Mouse (Mus musculus) forebrain, embryonic 13.5 days (tissue): ENCODE data around the gene Rpl27. TPM values are rescaled to one million over a fixed set of nuclear protein-coding genes. Genes with fewer than 3 reads are reported as not detected.
"Not testable (repeated sequence)": the region's sequence is repeated elsewhere in the genome, so short reads cannot be mapped to it uniquely, and the experiment has no call there.

Source experiments
- ATAC-seq: fragments of 200-750 bp; cut with Nextera tagmentation; 2 replicates; pipeline ENCODE4 v1.8.0; 2017
- H3K27ac ChIP-seq: fragments of 300-500 bp; sonication (generic); 2 replicates; pipeline ENCODE4 v1.5.1; 2015; ENCODE audit warnings: inconsistent platforms, mild to moderate bottlenecking, moderate library complexity
- H3K27me3 ChIP-seq: fragments of 300-500 bp; sonication (generic); 2 replicates; pipeline ENCODE4 v1.6.1; 2015; ENCODE audit warnings: mild to moderate bottlenecking, inconsistent platforms
- H3K36me3 ChIP-seq: fragments of 300-500 bp; sonication (generic); 2 replicates; pipeline ENCODE4 v1.6.1; 2015; ENCODE audit warnings: mild to moderate bottlenecking, inconsistent platforms; ENCODE audit not compliant: poor library complexity, severe bottlenecking
- H3K4me1 ChIP-seq: fragments of 300-500 bp; sonication (generic); 2 replicates; pipeline ENCODE4 v1.6.1; 2015; ENCODE audit warnings: inconsistent platforms
- H3K4me2 ChIP-seq: fragments of 300-500 bp; sonication (generic); 2 replicates; pipeline ENCODE4 v1.6.1; 2015; ENCODE audit warnings: inconsistent platforms, mild to moderate bottlenecking, moderate library complexity
- H3K4me3 ChIP-seq: fragments of 300-500 bp; sonication (generic); 2 replicates; pipeline ENCODE4 v1.5.1; 2015; ENCODE audit warnings: mild to moderate bottlenecking, inconsistent platforms
- H3K9ac ChIP-seq: fragments of 300-500 bp; sonication (generic); 2 replicates; pipeline ENCODE4 v1.6.1; 2015; ENCODE audit warnings: mild to moderate bottlenecking, inconsistent platforms
- H3K9me3 ChIP-seq: fragments of 300-500 bp; sonication (generic); replicated peaks from 2 replicates; pipeline ENCODE4 v1.6.1; 2016; ENCODE audit warnings: inconsistent platforms
- WGBS: fragments of 180-500 bp; shearing (Covaris S2); methylation state at CpG from one replicate; pipeline ENCODE4 v1.1.7; 2015; 5-methylcytosine and 5-hydroxymethylcytosine counted together
- polyA plus RNA-seq: library from polyadenylated mRNA; unstranded; fragments of >200 nt; fragmentation: Nextera tagmentation; extraction: Ambion mirVana; gene quantifications from 2 replicates; pipeline ENCODE4 v1.2.1, GENCODE M21; 2015

The Rpl27 gene
- polyA plus RNA-seq, 1 experiment from 2014 or later = 387 TPM

DNA sequence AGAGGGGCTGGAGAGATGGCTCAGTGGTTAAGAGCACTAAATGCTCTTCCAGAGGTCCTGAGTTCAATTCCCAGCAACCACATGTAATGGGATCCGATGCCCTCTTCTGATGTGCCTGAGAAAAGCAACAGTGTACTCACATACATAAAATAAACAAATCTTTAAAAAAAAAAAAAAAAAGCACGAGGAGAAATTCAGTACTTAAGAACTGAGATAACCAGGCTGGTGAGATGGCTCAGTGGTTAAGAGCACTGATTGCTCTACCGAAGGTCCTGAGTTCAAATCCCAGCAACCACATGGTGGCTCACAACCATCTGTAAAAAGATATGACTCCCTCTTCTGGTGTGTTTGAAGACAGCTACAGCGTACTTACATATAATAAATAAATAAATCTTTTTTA lies 7.5 kb downstream of the Rpl27 start:
- H3K4me3 ChIP-seq, H3K27ac ChIP-seq, ATAC-seq, H3K9me3 ChIP-seq, H3K9ac ChIP-seq, H3K4me2 ChIP-seq, H3K27me3 ChIP-seq: not testable (repeated sequence)
- Histone ChIP-seq H3K36me3 (peaks cover 16% of the 10 kb centered on the region), H3K4me1 (peaks cover 10% of the 10 kb centered on the region)
- WGBS = 87% methylated on average over 4 of the region's 4 CpGs

DNA sequence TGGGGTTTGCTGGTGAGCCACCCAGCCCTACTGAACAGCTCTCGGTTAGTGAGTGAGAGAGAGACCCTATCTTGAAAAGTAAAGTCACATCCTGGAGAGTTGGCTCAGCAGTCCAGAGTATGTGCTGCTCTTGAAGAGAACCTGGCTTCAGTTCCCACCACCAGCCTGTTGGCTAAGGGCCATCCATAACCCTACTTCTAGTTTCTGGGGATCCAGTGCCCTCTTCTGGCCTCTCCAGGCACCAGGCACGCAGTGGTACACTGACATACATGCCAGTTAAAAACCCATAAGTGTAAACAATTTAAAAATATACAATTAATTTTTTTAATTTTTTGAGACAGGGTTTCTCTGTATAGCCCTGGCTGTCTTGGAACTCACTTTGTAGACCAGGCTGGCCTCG lies 8.3 kb downstream of the Rpl27 start:
- Histone ChIP-seq H3K27me3 (no peaks in the 10 kb centered on the region), H3K9ac (no peak overlapping the region), H3K4me1 (peaks cover 11% of the 10 kb centered on the region), H3K27ac (no peak overlapping the region), H3K9me3 (no peaks in the 10 kb centered on the region), H3K36me3 (peaks cover 8% of the 10 kb centered on the region), H3K4me2 (no peak overlapping the region), H3K4me3 (no peak overlapping the region)
- 82% methylated on average over 3 of the region's 3 CpGs for WGBS
- no peak for ATAC-seq

DNA sequence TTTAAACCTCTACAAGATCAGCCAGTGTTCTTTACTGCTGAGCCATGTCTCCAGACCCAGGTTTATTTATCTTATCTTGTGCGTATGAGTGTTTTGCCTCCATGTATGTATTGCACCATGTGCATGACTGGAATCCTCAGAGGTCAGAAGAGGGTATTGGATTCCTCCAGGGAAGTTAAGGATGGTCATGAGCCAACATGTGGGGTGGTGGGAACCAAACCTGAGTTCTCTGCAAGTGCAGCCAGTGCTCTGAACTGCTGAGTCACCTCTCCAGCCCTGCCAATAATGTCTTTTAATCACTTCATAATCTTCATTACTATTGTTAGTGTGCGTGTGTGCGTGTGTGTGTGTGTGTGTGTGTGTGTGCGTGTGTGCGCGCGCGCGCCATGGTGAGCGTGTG lies 9.4 kb downstream of the Rpl27 start:
- Histone ChIP-seq H3K4me1 (peaks cover 11% of the 10 kb centered on the region), H3K27me3 (no peaks in the 10 kb centered on the region), H3K9me3 (no peaks in the 10 kb centered on the region), H3K36me3 (no peaks in the 10 kb centered on the region), H3K9ac (no peak overlapping the region), H3K27ac (no peak overlapping the region), H3K4me2 (no peak overlapping the region), H3K4me3 (no peak overlapping the region)
- ATAC-seq = no peak
- WGBS = 94% methylated on average over 10 of the region's 10 CpGs

DNA sequence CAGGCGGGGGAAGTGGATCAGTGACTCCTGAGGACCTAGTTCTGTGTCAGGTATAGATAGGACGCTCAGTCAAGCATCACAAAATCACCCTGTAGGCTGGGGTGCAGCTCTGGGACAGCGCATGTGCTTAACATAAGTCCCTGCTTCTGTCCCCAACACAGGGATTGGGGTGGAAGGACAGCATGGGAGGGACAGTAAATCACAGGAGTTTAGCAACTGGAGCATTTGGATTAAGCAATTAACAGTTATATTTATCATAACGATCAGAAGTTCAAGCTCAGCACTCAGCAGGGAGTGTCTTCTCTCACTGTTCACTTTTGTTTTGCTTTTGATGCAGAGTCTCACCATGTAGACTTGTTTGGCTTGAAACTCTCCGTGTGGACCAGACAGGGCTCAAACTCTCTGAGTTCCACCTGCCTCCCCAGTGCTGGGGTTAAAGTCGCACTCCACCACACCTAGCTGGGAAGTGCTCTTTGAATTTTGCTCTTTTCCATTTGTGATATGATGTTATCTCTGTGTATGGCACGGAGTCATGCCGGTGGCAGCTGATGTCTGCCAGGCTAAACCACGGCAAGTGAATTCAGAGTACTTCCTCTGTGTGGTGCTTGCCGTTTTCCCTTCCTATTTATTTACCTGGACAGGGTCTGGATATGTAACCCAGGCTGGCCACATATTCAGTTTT lies 10.1 kb downstream of the Rpl27 start:
- ATAC-seq = no peak
- Histone ChIP-seq H3K9me3 (no peaks in the 10 kb centered on the region), H3K27ac (no peak overlapping the region), H3K4me1 (peaks cover 11% of the 10 kb centered on the region), H3K9ac (no peak overlapping the region), H3K4me3 (no peak overlapping the region), H3K27me3 (no peaks in the 10 kb centered on the region), H3K36me3 (peaks cover 4% of the 10 kb centered on the region; the same call in 1 of the 2 replicates), H3K4me2 (no peak overlapping the region)
- 72% methylated on average over 10 of the region's 10 CpGs for WGBS

DNA sequence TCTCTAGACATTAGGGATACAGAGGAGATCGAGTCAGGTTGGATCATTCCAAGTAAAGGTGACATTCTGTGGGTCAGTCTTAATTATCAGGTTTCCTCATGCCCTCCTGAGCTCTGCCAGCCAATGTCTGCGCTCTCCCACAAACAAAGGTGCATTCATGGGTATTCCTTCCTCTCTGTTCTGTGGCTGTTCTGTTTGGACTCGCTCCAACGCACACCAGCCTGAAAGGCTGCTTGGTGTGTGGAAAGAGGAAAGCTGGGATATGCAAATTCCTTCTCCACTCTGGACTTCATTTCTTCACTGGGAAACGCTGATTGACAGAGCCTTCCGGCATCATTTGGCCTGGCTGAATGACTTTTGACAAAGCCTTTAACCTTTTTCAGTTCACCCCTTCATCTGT lies 12.6 kb downstream of the Rpl27 start:
- Histone ChIP-seq H3K27ac (peak overlapping the region; percentile 22), H3K9ac (no peak overlapping the region), H3K4me2 (peak overlapping the region; percentile 15), H3K27me3 (no peaks in the 10 kb centered on the region), H3K4me3 (no peak overlapping the region), H3K36me3 (peaks cover 29% of the 10 kb centered on the region), H3K9me3 (no peaks in the 10 kb centered on the region), H3K4me1 (peaks cover 11% of the 10 kb centered on the region)
- peak; percentile 48; the same call in 1 of the 2 replicates for ATAC-seq
- WGBS = 15% methylated on average over 6 of the region's 6 CpGs

DNA sequence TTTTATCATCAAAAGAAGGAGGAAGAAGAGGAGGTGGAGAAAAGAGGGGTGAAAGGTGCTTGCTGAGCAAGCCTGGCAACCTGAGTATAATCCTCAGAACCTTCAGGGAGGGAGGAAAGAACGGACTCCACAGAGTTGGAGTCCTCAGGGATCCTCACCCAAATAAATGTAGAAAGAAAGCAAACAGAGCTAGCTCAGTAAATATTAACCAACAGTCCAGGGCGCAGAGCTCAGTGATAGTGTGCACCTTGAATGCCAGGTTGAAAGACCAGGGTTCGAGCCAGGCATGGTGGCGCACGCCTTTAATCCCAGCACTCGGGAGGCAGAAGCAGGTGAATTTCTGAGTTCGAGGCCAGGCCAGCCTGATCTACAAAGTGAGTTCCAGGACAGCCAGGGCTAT lies 13.5 kb downstream of the Rpl27 start:
- no peak overlapping the region for H3K4me3 ChIP-seq
- no peak overlapping the region for H3K4me2 ChIP-seq
- H3K36me3 ChIP-seq = peaks cover 38% of the 10 kb centered on the region
- no peak for ATAC-seq
- H3K27me3 ChIP-seq = no peaks in the 10 kb centered on the region
- no peak overlapping the region for H3K27ac ChIP-seq
- H3K4me1 ChIP-seq = peaks cover 11% of the 10 kb centered on the region
- WGBS = 94% methylated on average over 7 of the region's 7 CpGs
- no peak overlapping the region for H3K9ac ChIP-seq
- H3K9me3 ChIP-seq = no peaks in the 10 kb centered on the region

DNA sequence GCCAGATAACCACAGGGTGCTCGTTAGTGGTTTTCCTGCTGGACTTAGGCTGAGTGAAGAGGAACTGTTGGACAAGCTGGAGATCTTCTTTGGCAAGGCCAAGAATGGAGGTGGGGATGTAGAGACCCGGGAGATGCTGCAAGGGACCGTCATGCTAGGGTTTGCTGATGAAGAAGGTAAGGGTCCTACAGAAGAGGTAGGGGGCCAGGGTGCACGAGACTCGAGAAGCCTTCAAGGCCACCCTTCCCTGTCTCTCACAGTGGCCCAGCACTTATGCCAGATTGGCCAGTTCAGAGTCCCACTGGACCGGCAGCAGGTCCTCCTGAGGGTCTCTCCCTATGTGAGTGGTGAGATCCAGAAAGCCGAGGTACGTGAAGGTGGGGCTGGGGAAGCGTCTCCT lies 15.5 kb downstream of the Rpl27 start:
- H3K36me3 ChIP-seq = peaks cover 57% of the 10 kb centered on the region

DNA sequence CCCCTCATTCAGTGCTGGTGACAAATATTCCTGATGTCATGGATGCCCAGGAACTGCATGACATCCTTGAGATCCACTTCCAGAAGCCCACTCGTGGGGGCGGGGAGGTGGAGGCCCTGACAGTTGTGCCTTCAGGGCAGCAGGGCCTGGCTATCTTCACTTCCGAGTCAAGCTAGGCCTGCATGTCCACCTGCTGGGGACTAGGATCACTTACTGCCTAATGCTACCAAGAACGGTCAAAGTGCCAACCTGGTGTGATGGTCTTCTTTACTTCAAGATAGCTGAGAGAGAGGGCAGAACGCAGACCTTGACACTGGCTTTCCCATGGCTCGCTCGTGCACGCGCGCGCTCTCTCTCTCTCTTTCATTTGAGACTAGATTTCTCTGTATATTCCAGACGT lies 16.1 kb downstream of the Rpl27 start:
- Histone ChIP-seq H3K27ac (no peak overlapping the region), H3K27me3 (no peaks in the 10 kb centered on the region), H3K36me3 (peaks cover 62% of the 10 kb centered on the region), H3K9me3 (no peaks in the 10 kb centered on the region), H3K9ac (no peak overlapping the region), H3K4me2 (no peak overlapping the region), H3K4me1 (peaks cover 24% of the 10 kb centered on the region), H3K4me3 (no peak overlapping the region)
- 88% methylated on average over 12 of the region's 12 CpGs for WGBS
- no peak for ATAC-seq

More for the DNA sequence above, 15.5 kb downstream of the Rpl27 start:
- peaks cover 19% of the 10 kb centered on the region for H3K4me1 ChIP-seq
- WGBS = 91% methylated on average over 9 of the region's 9 CpGs
- H3K4me2 ChIP-seq = no peak overlapping the region
- no peak overlapping the region for H3K27ac ChIP-seq
- ATAC-seq = no peak
- H3K4me3 ChIP-seq = no peak overlapping the region
- no peaks in the 10 kb centered on the region for H3K27me3 ChIP-seq
- H3K9ac ChIP-seq = no peak overlapping the region
- H3K9me3 ChIP-seq = no peaks in the 10 kb centered on the region

DNA sequence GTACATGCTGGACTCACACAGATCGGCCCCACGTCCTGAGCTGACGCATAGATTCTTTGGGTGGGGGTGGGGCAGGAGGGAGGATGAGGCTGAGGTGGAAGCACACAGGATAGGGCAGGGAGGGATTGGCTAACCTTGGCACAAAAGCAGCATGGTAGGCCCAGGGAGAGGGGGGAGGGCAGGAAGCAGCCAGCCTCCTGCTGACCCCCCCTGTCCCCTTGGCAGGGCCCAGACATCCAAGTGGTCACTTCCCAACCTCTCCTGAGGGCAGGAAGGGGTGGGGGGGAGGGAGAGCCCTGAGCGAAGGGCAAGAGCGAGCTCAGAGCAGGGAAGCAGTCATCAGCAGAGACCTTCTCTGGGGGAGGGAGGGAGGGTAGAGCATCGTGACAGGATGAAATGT lies 17.6 kb downstream of the Rpl27 start:
- WGBS = 50% methylated on average over 6 of the region's 6 CpGs
- H3K36me3 ChIP-seq = peaks cover 62% of the 10 kb centered on the region
- peaks cover 33% of the 10 kb centered on the region for H3K4me1 ChIP-seq
- H3K9me3 ChIP-seq = no peaks in the 10 kb centered on the region
- H3K9ac ChIP-seq = no peak overlapping the region
- H3K27me3 ChIP-seq = no peaks in the 10 kb centered on the region
- H3K4me3 ChIP-seq = no peak overlapping the region
- ATAC-seq = no peak
- H3K27ac ChIP-seq = no peak overlapping the region
- no peak overlapping the region for H3K4me2 ChIP-seq

DNA sequence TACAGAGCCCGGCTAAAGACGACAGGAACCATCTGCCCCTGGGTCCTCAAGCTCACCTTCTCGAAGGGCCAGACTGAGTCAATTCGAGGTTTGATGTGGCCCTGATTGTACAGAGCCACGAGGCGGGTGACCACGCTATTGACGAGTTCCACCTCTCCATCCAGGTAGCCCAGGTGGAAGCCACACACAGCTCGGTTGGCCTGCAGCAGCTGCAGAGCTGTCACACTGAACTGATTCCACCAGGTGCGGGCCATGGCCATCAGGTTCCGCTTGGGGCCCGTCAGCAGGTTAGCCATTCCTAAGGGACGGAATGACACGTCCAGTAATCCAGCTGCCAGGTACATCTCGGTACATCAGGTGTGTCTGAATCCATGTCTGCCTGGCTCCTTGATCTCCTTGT lies 18.2 kb downstream of the Rpl27 start:
- no peak for ATAC-seq
- peaks cover 62% of the 10 kb centered on the region for H3K36me3 ChIP-seq
- H3K4me3 ChIP-seq = no peak overlapping the region
- no peaks in the 10 kb centered on the region for H3K9me3 ChIP-seq
- H3K9ac ChIP-seq = no peak overlapping the region
- no peaks in the 10 kb centered on the region for H3K27me3 ChIP-seq
- peaks cover 27% of the 10 kb centered on the region for H3K4me1 ChIP-seq
- no peak overlapping the region for H3K4me2 ChIP-seq
- WGBS = 89% methylated on average over 15 of the region's 15 CpGs
- H3K27ac ChIP-seq = no peak overlapping the region

DNA sequence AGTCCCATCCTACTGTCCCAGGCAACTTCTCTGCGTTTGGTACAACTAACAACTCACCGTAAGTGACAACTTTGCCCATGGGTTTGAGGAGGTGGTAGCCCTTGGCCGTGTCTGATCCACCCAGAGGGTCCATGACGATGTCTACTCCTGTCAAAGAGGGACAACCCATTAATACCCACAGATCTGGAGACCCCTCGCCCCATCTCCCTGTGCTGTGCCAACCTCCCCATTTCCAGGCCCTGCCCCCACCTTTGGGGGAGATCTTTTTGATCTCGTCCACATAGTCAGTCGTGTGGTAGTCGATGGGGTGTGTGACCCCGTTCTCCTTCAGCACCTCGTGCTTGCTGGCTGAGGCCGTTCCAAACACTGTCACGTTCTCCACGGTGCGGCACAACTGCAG lies 20.0 kb downstream of the Rpl27 start:
- no peak overlapping the region for H3K9ac ChIP-seq
- WGBS = 76% methylated on average over 14 of the region's 14 CpGs
- H3K4me3 ChIP-seq = no peak overlapping the region
- peak overlapping the region; percentile 76 for H3K4me2 ChIP-seq
- H3K9me3 ChIP-seq = no peaks in the 10 kb centered on the region
- no peaks in the 10 kb centered on the region for H3K27me3 ChIP-seq
- H3K4me1 ChIP-seq = peaks cover 37% of the 10 kb centered on the region
- ATAC-seq = no peak
- H3K36me3 ChIP-seq = peaks cover 59% of the 10 kb centered on the region
- peak overlapping the region; percentile 51; the same call in 1 of the 2 replicates for H3K27ac ChIP-seq

DNA sequence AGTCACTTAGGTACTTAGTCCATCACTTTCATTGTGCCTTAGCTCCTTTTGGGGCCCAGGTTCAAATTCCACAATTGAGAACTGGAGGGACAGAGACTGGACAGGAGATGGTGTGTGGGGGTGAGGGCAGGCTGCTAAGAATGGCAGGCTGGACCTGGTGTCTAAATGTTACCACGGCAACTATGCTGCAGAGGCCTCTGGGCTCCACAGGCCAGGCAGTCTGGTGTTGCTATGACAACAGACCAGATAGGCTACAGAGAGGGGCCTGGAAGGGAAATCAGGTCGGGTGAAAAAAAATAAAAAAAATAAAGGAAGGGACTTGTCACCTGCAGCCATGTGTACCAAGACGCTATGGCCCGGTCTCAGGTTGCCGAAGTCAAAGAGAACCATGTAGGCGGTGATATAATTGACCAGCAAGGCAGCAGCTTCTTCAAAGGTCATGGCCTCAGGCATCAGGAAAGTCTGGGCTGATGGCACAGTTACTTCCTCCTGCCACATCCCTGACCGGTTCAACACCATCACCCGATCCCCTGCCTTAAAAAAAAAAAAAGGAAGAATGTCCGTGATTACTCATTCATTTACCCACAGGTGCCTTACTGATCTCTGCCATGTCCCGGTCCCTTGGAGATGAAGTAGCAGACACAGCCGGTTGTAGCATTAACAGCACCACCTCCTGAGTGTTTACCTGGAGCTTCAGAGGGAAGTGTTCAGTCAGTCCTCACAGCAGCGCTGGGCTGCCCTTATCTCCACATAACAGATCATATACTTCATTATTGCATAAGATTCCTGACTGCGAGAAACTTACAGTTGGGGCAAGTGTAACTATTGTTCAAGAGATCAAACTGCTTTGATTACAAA lies 20.7 kb downstream of the Rpl27 start:
- Histone ChIP-seq H3K27me3 (no peaks in the 10 kb centered on the region), H3K36me3 (peaks cover 52% of the 10 kb centered on the region), H3K27ac (peak overlapping the region; percentile 51; the same call in 1 of the 2 replicates), H3K4me1 (peaks cover 44% of the 10 kb centered on the region), H3K4me3 (peak overlapping the region; percentile 88), H3K9ac (0 out of 2 replicates have a peak overlapping the region, but pooled peaks have one; percentile 75), H3K9me3 (no peaks in the 10 kb centered on the region), H3K4me2 (peak overlapping the region; percentile 76)
- 39% methylated on average over 13 of the region's 13 CpGs for WGBS
- ATAC-seq = no peak
